Mouse (Mus musculus) erythroblast, embryonic 14.5 days (primary cell): Measurements from ENCODE around the gene Ltb4r1.

Experiments
- GATA1 ChIP-seq: IDR thresholded peaks from 2 replicates; pipeline ENCODE4 v1.6.1; 2012; ENCODE audit warnings: low read length, inconsistent platforms, mixed read lengths
- TAL1 ChIP-seq: IDR thresholded peaks from 3 replicates; pipeline ENCODE4 v1.6.1; 2012; ENCODE audit warnings: low read length, inconsistent platforms, mixed read lengths

DNA sequence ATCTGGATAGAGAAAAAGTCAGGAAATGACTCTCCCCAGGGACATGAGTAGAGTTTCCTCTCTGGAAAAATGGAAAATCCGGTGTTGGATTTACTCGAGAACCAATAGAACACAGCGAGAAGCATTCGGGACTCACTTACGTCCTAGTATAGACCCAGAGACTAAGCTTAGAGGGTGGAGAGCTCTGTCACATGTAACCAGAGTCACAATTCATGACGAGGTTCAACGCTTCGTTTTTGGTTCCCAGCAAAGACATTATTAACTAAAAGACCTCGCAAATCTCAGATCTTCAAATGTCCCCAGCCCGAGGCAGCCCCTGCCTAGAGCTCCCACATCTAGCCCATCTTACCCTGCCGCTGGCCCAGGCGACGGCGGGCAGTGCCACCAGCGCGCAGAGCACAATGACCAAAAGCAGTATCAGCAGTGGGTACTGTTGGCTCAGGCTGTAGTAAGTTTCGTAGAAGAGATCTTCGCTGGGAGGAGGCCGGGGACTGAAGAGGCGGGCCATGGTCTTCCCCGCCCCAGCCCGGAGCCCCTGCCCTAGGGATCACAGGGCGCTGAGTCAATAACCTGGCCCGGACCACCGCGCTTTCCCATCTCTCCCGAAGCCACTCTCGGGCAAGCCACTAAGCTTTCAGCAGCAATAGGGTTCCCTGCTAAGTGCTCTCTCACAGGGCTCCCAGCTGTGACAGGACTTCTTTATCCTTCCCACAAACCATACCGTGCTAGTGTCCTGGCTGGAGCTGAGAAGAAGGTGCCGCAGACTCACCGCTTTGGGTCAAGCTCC lies 17.6 kb downstream of the Ltb4r1 start:
- TF ChIP-seq TAL1 (no peak), GATA1 (no peak)
